Mouse (Mus musculus): ENCODE results near the gene Lpin3. TPM values are rescaled to one million over a fixed set of nuclear protein-coding genes. Genes with fewer than 3 reads are reported as not detected.

Lpin3 gene
- total and polyA plus RNA-seq, 2 experiments from 2014 or later: 0.10 to 0.27 TPM

- H3K36me3 ChIP-seq (ENCODE audit: insufficient read depth): no peaks in the 10 kb centered on the region
- no peak for TF ChIP-seq CTCF (IDR thresholded peaks at IDR 0.05; ENCODE audit: low read depth)
- no peaks in the 10 kb centered on the region for H3K27me3 ChIP-seq (ENCODE audit: insufficient read depth, low read length)
- DNase-seq (no peak), ATAC-seq (no peak)
- H3K27ac ChIP-seq (ENCODE audit: low read depth, low read length): no peak overlapping the region
- H3K9me3 ChIP-seq (ENCODE audit: low read length): no peaks in the 10 kb centered on the region
- no peak overlapping the region for H3K9ac ChIP-seq
- H3K4me3 ChIP-seq (ENCODE audit: low read depth, low read length): no peak overlapping the region
- H3K4me1 ChIP-seq (ENCODE audit: insufficient read depth): no peaks in the 10 kb centered on the region
- WGBS: 85% methylated on average over 8 of the region's 8 CpGs
- H3K4me2 ChIP-seq (ENCODE audit: low read depth): no peak overlapping the region
Observed at GRCm38 (mm10) chr2:160932325-160932724, 51.9 kb downstream of the Lpin3 start.

GRCm38 (mm10) chr2:160932981-160933380, 52.5 kb downstream of the Lpin3 start:
- 86% methylated on average over 3 of the region's 3 CpGs for WGBS
- ATAC-seq: no peak
- H3K9me3 ChIP-seq (ENCODE audit: low read length): no peaks in the 10 kb centered on the region
- no peak for TF ChIP-seq CTCF (IDR thresholded peaks at IDR 0.05; ENCODE audit: low read depth)
- H3K36me3 ChIP-seq (ENCODE audit: insufficient read depth): no peaks in the 10 kb centered on the region
- no peak for DNase-seq
- no peak overlapping the region for H3K4me2 ChIP-seq (ENCODE audit: low read depth)
- no peaks in the 10 kb centered on the region for H3K27me3 ChIP-seq (ENCODE audit: insufficient read depth, low read length)
- H3K4me3 ChIP-seq (ENCODE audit: low read depth, low read length): no peak overlapping the region
- no peaks in the 10 kb centered on the region for H3K4me1 ChIP-seq (ENCODE audit: insufficient read depth)
- H3K27ac ChIP-seq (ENCODE audit: low read depth, low read length): no peak overlapping the region
- H3K9ac ChIP-seq: no peak overlapping the region

DNA sequence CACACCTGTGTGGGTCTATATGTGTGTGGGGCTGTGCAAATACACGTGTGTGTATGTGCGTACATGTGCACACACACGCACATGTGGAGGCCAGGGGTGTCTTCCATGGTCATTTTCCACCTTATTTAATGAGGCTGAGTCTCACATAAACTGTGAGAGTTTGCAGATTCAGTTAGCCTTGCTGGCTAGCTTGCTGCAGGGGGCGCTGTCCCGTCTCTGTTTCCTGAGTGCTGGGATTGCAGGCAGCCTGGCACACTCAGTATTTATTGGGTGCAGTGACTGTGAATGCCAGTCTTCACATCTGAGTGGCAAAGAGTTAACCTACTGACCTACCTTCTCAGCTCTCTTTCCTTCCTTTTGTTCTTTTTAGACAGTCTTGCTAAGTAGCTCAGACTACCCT, 53.4 kb downstream of the Lpin3 start:
- no peak overlapping the region for H3K27ac ChIP-seq (ENCODE audit: low read depth, low read length)
- H3K9ac ChIP-seq: no peak overlapping the region
- peak; percentile 36 for TF ChIP-seq CTCF (IDR thresholded peaks at IDR 0.05; ENCODE audit: low read depth)

DNA sequence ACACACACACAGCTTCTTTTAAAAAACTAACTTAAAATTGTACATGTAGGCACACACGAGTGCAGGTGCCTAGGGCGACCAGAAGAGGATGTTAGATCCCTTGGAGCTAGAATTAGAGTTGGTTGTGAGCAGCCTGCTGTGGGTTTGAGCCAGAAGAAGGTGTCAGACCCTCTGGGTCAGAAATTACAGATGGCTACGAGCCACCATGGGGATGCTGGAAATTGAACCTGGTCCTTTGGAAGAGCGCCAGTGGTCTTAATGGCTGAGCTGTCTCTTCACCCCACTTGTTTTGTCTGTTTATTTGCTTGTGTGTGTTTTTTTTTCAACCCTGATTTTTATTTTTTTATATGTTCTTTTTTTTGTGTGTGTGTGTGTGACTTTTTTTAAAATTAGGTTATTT, 54.0 kb downstream of the Lpin3 start:
- Histone ChIP-seq H3K27me3 (ENCODE audit: insufficient read depth, low read length) (no peaks in the 10 kb centered on the region), H3K27ac (ENCODE audit: low read depth, low read length) (no peak overlapping the region), H3K4me1 (ENCODE audit: insufficient read depth) (no peaks in the 10 kb centered on the region), H3K36me3 (ENCODE audit: insufficient read depth) (no peaks in the 10 kb centered on the region), H3K4me3 (ENCODE audit: low read depth, low read length) (no peak overlapping the region), H3K4me2 (ENCODE audit: low read depth) (no peak overlapping the region), H3K9ac (no peak overlapping the region), H3K9me3 (ENCODE audit: low read length) (no peaks in the 10 kb centered on the region)
- DNase-seq (no peak), ATAC-seq (no peak)
- TF ChIP-seq CTCF (IDR thresholded peaks at IDR 0.05; ENCODE audit: low read depth): no peak
- WGBS: 64% methylated on average over 4 of the region's 4 CpGs

More for the DNA sequence above, 53.4 kb downstream of the Lpin3 start:
- DNase-seq: no peak
- no peak overlapping the region for H3K4me3 ChIP-seq (ENCODE audit: low read depth, low read length)
- ATAC-seq: no peak
- 64% methylated on average over 5 of the region's 5 CpGs for WGBS
- H3K36me3 ChIP-seq (ENCODE audit: insufficient read depth): no peaks in the 10 kb centered on the region
- no peaks in the 10 kb centered on the region for H3K9me3 ChIP-seq (ENCODE audit: low read length)
- no peaks in the 10 kb centered on the region for H3K27me3 ChIP-seq (ENCODE audit: insufficient read depth, low read length)
- H3K4me2 ChIP-seq (ENCODE audit: low read depth): no peak overlapping the region
- H3K4me1 ChIP-seq (ENCODE audit: insufficient read depth): no peaks in the 10 kb centered on the region

DNA sequence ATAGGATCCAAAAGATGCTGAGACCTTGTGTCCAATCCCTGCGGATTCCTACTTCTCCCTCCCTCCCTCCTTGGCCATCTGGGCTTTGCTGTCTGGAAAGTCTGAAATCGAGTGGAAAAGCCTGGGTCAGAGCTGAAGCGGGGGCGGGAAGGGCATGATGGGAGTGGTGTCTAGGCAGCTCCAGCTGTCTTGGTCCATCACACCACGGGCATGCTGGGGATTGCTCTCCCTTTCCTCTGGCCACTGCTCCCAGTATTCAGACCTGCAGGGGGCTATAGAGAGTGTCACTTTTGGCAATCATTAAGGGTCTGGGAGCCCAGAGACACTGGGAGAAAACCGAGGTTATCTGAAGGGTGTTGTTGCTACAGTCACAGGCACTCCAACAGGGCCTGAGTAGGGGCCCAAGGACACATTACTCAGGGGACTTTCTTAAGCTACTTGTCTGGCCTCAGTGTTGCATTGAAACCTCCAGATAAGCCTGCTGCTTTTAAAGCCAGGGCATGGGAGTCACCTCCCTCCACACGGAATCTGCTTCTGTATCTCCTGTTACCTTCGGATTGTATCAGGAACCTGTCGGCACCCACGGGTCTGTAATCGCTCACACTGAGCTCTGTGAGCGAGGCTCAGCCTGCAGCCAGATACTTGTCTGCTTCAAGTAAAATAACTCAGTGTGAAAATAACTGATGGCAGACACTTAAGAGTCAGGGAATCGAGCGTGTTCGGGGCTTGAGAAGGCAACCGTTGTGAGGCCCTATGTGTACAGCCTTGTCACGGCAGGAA, 60.6 kb downstream of the Lpin3 start:
- DNase-seq: no peak
- no peaks in the 10 kb centered on the region for H3K9me3 ChIP-seq (ENCODE audit: low read length)
- H3K27ac ChIP-seq (ENCODE audit: low read depth, low read length): no peak overlapping the region
- WGBS: 73% methylated on average over 17 of the region's 17 CpGs
- no peak overlapping the region for H3K4me2 ChIP-seq (ENCODE audit: low read depth)
- no peaks in the 10 kb centered on the region for H3K36me3 ChIP-seq (ENCODE audit: insufficient read depth)
- ATAC-seq: no peak
- H3K4me3 ChIP-seq (ENCODE audit: low read depth, low read length): no peak overlapping the region
- no peaks in the 10 kb centered on the region for H3K4me1 ChIP-seq (ENCODE audit: insufficient read depth)
- no peak for TF ChIP-seq CTCF (IDR thresholded peaks at IDR 0.05; ENCODE audit: low read depth)
- no peaks in the 10 kb centered on the region for H3K27me3 ChIP-seq (ENCODE audit: insufficient read depth, low read length)
- no peak overlapping the region for H3K9ac ChIP-seq

- H3K9ac ChIP-seq: no peak overlapping the region
- H3K9me3 ChIP-seq (ENCODE audit: low read length): no peaks in the 10 kb centered on the region
- H3K4me3 ChIP-seq (ENCODE audit: low read depth, low read length): no peak overlapping the region
- no peaks in the 10 kb centered on the region for H3K27me3 ChIP-seq (ENCODE audit: insufficient read depth, low read length)
- H3K4me2 ChIP-seq (ENCODE audit: low read depth): no peak overlapping the region
- peak; percentile 66 for TF ChIP-seq CTCF (IDR thresholded peaks at IDR 0.05; ENCODE audit: low read depth)
- WGBS: 71% methylated on average over 3 of the region's 3 CpGs
- H3K27ac ChIP-seq (ENCODE audit: low read depth, low read length): no peak overlapping the region
- no peaks in the 10 kb centered on the region for H3K36me3 ChIP-seq (ENCODE audit: insufficient read depth)
- ATAC-seq (peak; percentile 51; the same call in 1 of the 2 replicates), DNase-seq (peak; percentile 36)
- no peaks in the 10 kb centered on the region for H3K4me1 ChIP-seq (ENCODE audit: insufficient read depth)
Observed at GRCm38 (mm10) chr2:160942443-160942842, 62.0 kb downstream of the Lpin3 start.

DNA sequence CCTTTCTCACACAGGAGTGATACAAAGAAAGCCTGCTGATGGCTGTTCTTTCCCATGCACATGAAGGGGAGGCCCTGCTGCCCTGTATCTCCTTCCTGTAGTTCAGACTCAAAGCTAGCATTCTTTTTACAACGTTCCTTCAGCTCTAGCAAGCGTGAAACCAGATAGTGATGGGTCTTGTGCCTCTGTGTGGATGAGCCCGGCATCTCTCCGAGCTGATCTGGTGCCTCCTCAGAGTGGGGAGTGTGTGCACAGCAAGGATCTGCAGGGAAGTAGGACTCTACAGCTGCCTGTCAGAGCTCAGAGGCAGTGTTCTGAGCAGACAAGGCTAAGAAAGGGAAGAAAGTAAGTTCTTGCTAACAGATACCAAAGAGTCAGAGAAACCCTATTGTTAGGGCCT, 71.1 kb downstream of the Lpin3 start:
- Histone ChIP-seq H3K27ac (ENCODE audit: low read depth, low read length) (no peak overlapping the region), H3K36me3 (ENCODE audit: insufficient read depth) (peaks cover 78% of the 10 kb centered on the region), H3K4me1 (ENCODE audit: insufficient read depth) (no peaks in the 10 kb centered on the region), H3K27me3 (ENCODE audit: insufficient read depth, low read length) (no peaks in the 10 kb centered on the region), H3K9ac (no peak overlapping the region), H3K4me3 (ENCODE audit: low read depth, low read length) (no peak overlapping the region), H3K9me3 (ENCODE audit: low read length) (no peaks in the 10 kb centered on the region), H3K4me2 (ENCODE audit: low read depth) (no peak overlapping the region)
- WGBS: 82% methylated on average over 4 of the region's 4 CpGs
- ATAC-seq: no peak
- no peak for TF ChIP-seq CTCF (IDR thresholded peaks at IDR 0.05; ENCODE audit: low read depth)
- DNase-seq: no peak

Data from forebrain, postnatal 0 days (tissue).